Comparison of ENCODE assay signal across 8 mouse cellular contexts in genomic region chr9:31086085-31086753, GRCm38 (mm10). TPM values are rescaled to one million over a fixed set of nuclear protein-coding genes. Genes with fewer than 3 reads are reported as not detected.
DNase-seq lines count a peak whose midpoint lies in the region; ATAC-seq lines count a peak whose summit lies in the region.

No protein-coding gene starts in this region.

- H3K9ac ChIP-seq in heart, embryonic 13.5 days: no peak overlapping the region
- H3K9ac ChIP-seq in kidney, embryonic 16.5 days (replicated peaks; ENCODE audit: low read length): no peak overlapping the region
- H3K9ac ChIP-seq in liver, embryonic 11.5 days (ENCODE audit: low read depth, low read length): no peak overlapping the region

- peaks cover 63% of the 10 kb centered on the region for H3K27me3 ChIP-seq in heart, embryonic 13.5 days (replicated peaks)
- H3K27me3 ChIP-seq in kidney, embryonic 16.5 days (ENCODE audit: insufficient read depth, low read length): no peaks in the 10 kb centered on the region
- 0 out of 2 replicates have a peak, but pooled peaks cover 2% of the 10 kb centered on the region for H3K27me3 ChIP-seq in liver, embryonic 11.5 days (replicated peaks; ENCODE audit: control insufficient read depth, insufficient read depth, low read length)

- peak overlapping the region; percentile 16; the same call in 1 of the 2 replicates for H3K4me2 ChIP-seq in heart, embryonic 13.5 days
- no peak overlapping the region for H3K4me2 ChIP-seq in kidney, embryonic 16.5 days (replicated peaks; ENCODE audit: low read depth, low read length)
- H3K4me2 ChIP-seq in liver, embryonic 11.5 days: no peak overlapping the region

- peak; percentile 70 to 72 for DNase-seq in B cell, adult 2 months
- peak; percentile 84 for DNase-seq in ZHBTc4 (ENCODE audit: low read depth, low spot score)
- peak; percentile 69 for DNase-seq in embryo, embryonic 9.5 days (ENCODE audit: extremely low spot score)
- peak; percentile 47 for DNase-seq in liver, embryonic 11.5 days (ENCODE audit: low spot score)
- DNase-seq in ovary, postnatal 14 days (ENCODE audit: low spot score): peak; percentile 68
- peak; percentile 83 for DNase-seq in thymus, postnatal 4 days

- no peak overlapping the region for H3K4me3 ChIP-seq in heart, embryonic 13.5 days
- H3K4me3 ChIP-seq in kidney, embryonic 16.5 days (ENCODE audit: low read length): no peak overlapping the region
- no peak overlapping the region for H3K4me3 ChIP-seq in liver, embryonic 11.5 days (ENCODE audit: low read depth, low read length)

- H3K9me3 ChIP-seq in heart, embryonic 13.5 days: no peaks in the 10 kb centered on the region
- no peaks in the 10 kb centered on the region for H3K9me3 ChIP-seq in kidney, embryonic 16.5 days (ENCODE audit: low read length)
- H3K9me3 ChIP-seq in liver, embryonic 11.5 days (ENCODE audit: control insufficient read depth, low read length): no peaks in the 10 kb centered on the region

- WGBS in heart, embryonic 13.5 days: 13% methylated on average over 10 of the region's 10 CpGs
- 26% methylated on average over 10 of the region's 10 CpGs for WGBS in kidney, embryonic 16.5 days
- 17% methylated on average over 10 of the region's 10 CpGs for WGBS in liver, embryonic 11.5 days

- H3K27ac ChIP-seq in heart, embryonic 13.5 days (replicated peaks): no peak overlapping the region
- H3K27ac ChIP-seq in kidney, embryonic 16.5 days (ENCODE audit: low read length): no peak overlapping the region
- no peak overlapping the region for H3K27ac ChIP-seq in liver, embryonic 11.5 days (ENCODE audit: low read depth, low read length)

- H3K4me1 ChIP-seq in heart, embryonic 13.5 days: no peaks in the 10 kb centered on the region
- H3K4me1 ChIP-seq in kidney, embryonic 16.5 days (ENCODE audit: insufficient read depth, low read length): 0 out of 2 replicates have a peak, but pooled peaks cover 3% of the 10 kb centered on the region
- no peaks in the 10 kb centered on the region for H3K4me1 ChIP-seq in liver, embryonic 11.5 days (replicated peaks; ENCODE audit: control insufficient read depth, insufficient read depth, low read length)

- no peak for ATAC-seq in heart, embryonic 13.5 days (ENCODE audit: extremely low read depth, insufficient number of reproducible peaks, low FRiP score, low TSS enrichment)
- peak; percentile 40; the same call in 1 of the 2 replicates for ATAC-seq in kidney, embryonic 16.5 days (ENCODE audit: low FRiP score, low TSS enrichment)
- ATAC-seq in liver, embryonic 11.5 days (replicated peaks; ENCODE audit: low FRiP score): peak; percentile 42; the same call in 1 of the 2 replicates

- H3K36me3 ChIP-seq in heart, embryonic 13.5 days: no peaks in the 10 kb centered on the region
- H3K36me3 ChIP-seq in kidney, embryonic 16.5 days (ENCODE audit: insufficient read depth, low read length): no peaks in the 10 kb centered on the region
- no peaks in the 10 kb centered on the region for H3K36me3 ChIP-seq in liver, embryonic 11.5 days (ENCODE audit: control insufficient read depth, insufficient read depth, low read length)

RNA-seq across cellular contexts. Expression of gene St14, which starts 45.4 kb away (rescaled TPM):
- 2.5 and 2.9 TPM in 2 replicates for polyA plus RNA-seq in heart, embryonic 13.5 days (2015; fragmentation: Nextera tagmentation; extraction: Ambion mirVana)
- polyA plus RNA-seq in kidney, embryonic 16.5 days (2015; fragmentation: Nextera tagmentation; extraction: Ambion mirVana): 46.7 and 48.3 TPM in 2 replicates
- polyA plus RNA-seq in liver, embryonic 11.5 days (2014; fragmentation: Nextera tagmentation; extraction: Ambion mirVana): 1.4 and 1.5 TPM in 2 replicates

RNA-seq across cellular contexts. Expression of gene Zbtb44, which starts 55.8 kb away (rescaled TPM):
- polyA plus RNA-seq in heart, embryonic 13.5 days (2015; fragmentation: Nextera tagmentation; extraction: Ambion mirVana): 5.3 and 6.7 TPM in 2 replicates
- 5.3 and 6.1 TPM in 2 replicates for polyA plus RNA-seq in kidney, embryonic 16.5 days (2015; fragmentation: Nextera tagmentation; extraction: Ambion mirVana)
- 8.2 and 9.1 TPM in 2 replicates for polyA plus RNA-seq in liver, embryonic 11.5 days (2014; fragmentation: Nextera tagmentation; extraction: Ambion mirVana)

Comparison
In these comparisons a context has a peak if more than half of its experiments do, and no peak if none do; other contexts are left out.
1. RNA of gene St14, which starts 45.4 kb away (polyA plus RNA-seq): 46.7 to 48.3 TPM in kidney, embryonic 16.5 days; 2.5 to 2.9 TPM in heart, embryonic 13.5 days and 1.4 to 1.5 TPM in liver, embryonic 11.5 days; every median in the first group is over 10 times any median in the second.
2. Peak in every context shown above with its lines, with median percentiles within 50 percentile points of each other: DNase-seq.